Mouse (Mus musculus) embryonic fibroblast, embryonic 13.5 days (primary cell): ENCODE data around the gene Vamp4.

Experiments
- CTCF ChIP-seq: IDR thresholded peaks from 2 replicates; pipeline ENCODE4 v1.5.1; 2011; ENCODE audit warnings: mild to moderate bottlenecking, control low read depth, low read length, moderate library complexity, borderline replicate concordance; ENCODE audit not compliant: insufficient read depth
- POLR2A ChIP-seq: IDR thresholded peaks from 2 replicates; pipeline ENCODE4 v1.6.1; 2011; ENCODE audit warnings: low read depth, mild to moderate bottlenecking, control low read depth, low read length, moderate library complexity

DNA sequence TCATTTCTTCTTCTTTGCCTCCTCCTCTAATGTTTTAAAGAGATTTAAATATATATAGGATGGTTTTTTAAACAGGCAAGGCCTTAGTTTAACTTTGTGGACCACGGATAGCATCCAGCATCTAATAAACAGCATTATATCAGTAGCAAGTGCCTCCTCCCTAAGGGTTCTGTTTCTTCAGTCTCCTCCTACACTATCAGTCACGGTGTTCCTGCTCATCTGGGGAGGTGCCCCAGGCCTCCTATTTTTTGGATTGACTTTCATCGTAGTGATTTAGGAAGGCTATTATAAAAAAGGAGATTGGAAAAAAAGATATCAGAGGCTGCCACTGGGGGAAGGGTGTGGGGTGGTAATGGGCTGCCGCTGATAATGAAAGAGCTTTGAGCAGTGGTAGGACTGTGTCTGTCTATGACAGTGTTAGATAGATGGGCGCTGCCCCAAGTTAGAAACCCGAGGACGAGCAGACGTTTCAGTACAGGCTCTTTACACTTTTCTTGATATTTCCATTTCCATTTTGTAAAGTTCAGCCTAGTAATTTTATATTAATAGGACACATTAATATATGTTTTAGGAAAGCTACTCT, 20.2 kb downstream of the Vamp4 start:
- TF ChIP-seq CTCF, result no peak
- no peak for TF ChIP-seq POLR2A
